Mouse (Mus musculus): ENCODE measurements around the gene Lrrc1. TPM values are rescaled to one million over a fixed set of nuclear protein-coding genes. Genes with fewer than 3 reads are reported as not detected.

Gene Lrrc1
- 5.0 and 6.6 TPM in 2 replicates for polyA plus RNA-seq (2014; fragmentation: Nextera tagmentation; extraction: Ambion mirVana)

- peak; percentile 93 for ATAC-seq (ENCODE audit: low FRiP score)
- no peak within 1 kb of the TSS; the same call in 1 of the 2 replicates for H3K27ac ChIP-seq (ENCODE audit: low read depth, low read length)
- H3K4me2 ChIP-seq, result peak within 1 kb of the TSS; percentile 96
- peak within 1 kb of the TSS; percentile 75 for H3K4me3 ChIP-seq (ENCODE audit: low read depth, low read length)
- no peaks in the 10 kb centered on the region for H3K9me3 ChIP-seq (ENCODE audit: control insufficient read depth, low read length)
- peak; percentile 99 for DNase-seq (ENCODE audit: low spot score, missing footprints)
- H3K36me3 ChIP-seq (ENCODE audit: control insufficient read depth, insufficient read depth, low read length), result no peaks in the 10 kb centered on the region
- under 1% methylated on average over 80 of the region's 88 CpGs for WGBS
- H3K9ac ChIP-seq (ENCODE audit: low read length), result peak within 1 kb of the TSS; percentile 77
- H3K4me1 ChIP-seq (ENCODE audit: control insufficient read depth, insufficient read depth, low read length), result peaks cover 12% of the 10 kb centered on the region; the same call in 1 of the 2 replicates
- no peaks in the 10 kb centered on the region; the same call in 1 of the 2 replicates for H3K27me3 ChIP-seq (ENCODE audit: control insufficient read depth, insufficient read depth, low read length)
Observed at GRCm38 (mm10) chr9:77544354-77545067, at the start of gene Lrrc1. TSS of gene Lrrc1 (minus strand) at chr9:77544870.

- Histone ChIP-seq H3K9ac (ENCODE audit: low read length) (no peak overlapping the region), H3K4me1 (ENCODE audit: control insufficient read depth, insufficient read depth, low read length) (peaks cover 3% of the 10 kb centered on the region), H3K36me3 (ENCODE audit: control insufficient read depth, insufficient read depth, low read length) (no peaks in the 10 kb centered on the region), H3K4me3 (ENCODE audit: low read depth, low read length) (no peak overlapping the region), H3K4me2 (no peak overlapping the region), H3K27me3 (ENCODE audit: control insufficient read depth, insufficient read depth, low read length) (no peaks in the 10 kb centered on the region), H3K27ac (ENCODE audit: low read depth, low read length) (no peak overlapping the region), H3K9me3 (ENCODE audit: control insufficient read depth, low read length) (no peaks in the 10 kb centered on the region)
- DNase-seq (ENCODE audit: low spot score, missing footprints) (no peak), ATAC-seq (ENCODE audit: low FRiP score) (no peak)
- 46% methylated on average over 4 of the region's 4 CpGs for WGBS
Observed at GRCm38 (mm10) chr9:77592423-77592822, 47.8 kb upstream of the Lrrc1 start.

- Histone ChIP-seq H3K36me3 (ENCODE audit: control insufficient read depth, insufficient read depth, low read length) (no peaks in the 10 kb centered on the region), H3K4me2 (no peak overlapping the region), H3K4me1 (ENCODE audit: control insufficient read depth, insufficient read depth, low read length) (peaks cover 1% of the 10 kb centered on the region), H3K27ac (ENCODE audit: low read depth, low read length) (no peak overlapping the region), H3K4me3 (ENCODE audit: low read depth, low read length) (no peak overlapping the region), H3K9me3 (ENCODE audit: control insufficient read depth, low read length) (no peaks in the 10 kb centered on the region), H3K9ac (ENCODE audit: low read length) (no peak overlapping the region), H3K27me3 (ENCODE audit: control insufficient read depth, insufficient read depth, low read length) (no peaks in the 10 kb centered on the region)
- WGBS, result 28% methylated on average over 2 of the region's 2 CpGs
- no peak for DNase-seq (ENCODE audit: low spot score, missing footprints)
- ATAC-seq (ENCODE audit: low FRiP score), result no peak
Observed at GRCm38 (mm10) chr9:77589496-77589895, 44.8 kb upstream of the Lrrc1 start.

GRCm38 (mm10) chr9:77587616-77588015 is 42.9 kb upstream of the Lrrc1 start:
- H3K9ac ChIP-seq (ENCODE audit: low read length), result no peak overlapping the region
- no peak overlapping the region for H3K4me2 ChIP-seq
- no peaks in the 10 kb centered on the region for H3K36me3 ChIP-seq (ENCODE audit: control insufficient read depth, insufficient read depth, low read length)
- no peaks in the 10 kb centered on the region for H3K9me3 ChIP-seq (ENCODE audit: control insufficient read depth, low read length)
- DNase-seq (ENCODE audit: low spot score, missing footprints) (no peak), ATAC-seq (ENCODE audit: low FRiP score) (no peak)
- no peak overlapping the region for H3K4me3 ChIP-seq (ENCODE audit: low read depth, low read length)
- no peaks in the 10 kb centered on the region for H3K27me3 ChIP-seq (ENCODE audit: control insufficient read depth, insufficient read depth, low read length)
- 72% methylated on average over 7 of the region's 7 CpGs for WGBS
- H3K4me1 ChIP-seq (ENCODE audit: control insufficient read depth, insufficient read depth, low read length), result no peaks in the 10 kb centered on the region; the same call in 1 of the 2 replicates
- H3K27ac ChIP-seq (ENCODE audit: low read depth, low read length), result no peak overlapping the region

GRCm38 (mm10) chr9:77586806-77587591 is 42.3 kb upstream of the Lrrc1 start:
- no peaks in the 10 kb centered on the region for H3K27me3 ChIP-seq (ENCODE audit: control insufficient read depth, insufficient read depth, low read length)
- H3K36me3 ChIP-seq (ENCODE audit: control insufficient read depth, insufficient read depth, low read length), result no peaks in the 10 kb centered on the region
- DNase-seq (ENCODE audit: low spot score, missing footprints) (no peak), ATAC-seq (ENCODE audit: low FRiP score) (no peak)
- no peak overlapping the region for H3K4me2 ChIP-seq
- H3K9ac ChIP-seq (ENCODE audit: low read length), result no peak overlapping the region
- no peak overlapping the region for H3K27ac ChIP-seq (ENCODE audit: low read depth, low read length)
- no peaks in the 10 kb centered on the region; the same call in 1 of the 2 replicates for H3K4me1 ChIP-seq (ENCODE audit: control insufficient read depth, insufficient read depth, low read length)
- H3K9me3 ChIP-seq (ENCODE audit: control insufficient read depth, low read length), result no peaks in the 10 kb centered on the region
- H3K4me3 ChIP-seq (ENCODE audit: low read depth, low read length), result no peak overlapping the region
- 52% methylated on average over 6 of the region's 6 CpGs for WGBS

GRCm38 (mm10) chr9:77584746-77585145 is 40.1 kb upstream of the Lrrc1 start:
- no peaks in the 10 kb centered on the region for H3K36me3 ChIP-seq (ENCODE audit: control insufficient read depth, insufficient read depth, low read length)
- no peaks in the 10 kb centered on the region for H3K9me3 ChIP-seq (ENCODE audit: control insufficient read depth, low read length)
- no peak overlapping the region for H3K4me2 ChIP-seq
- DNase-seq (ENCODE audit: low spot score, missing footprints) (no peak), ATAC-seq (ENCODE audit: low FRiP score) (no peak)
- H3K27ac ChIP-seq (ENCODE audit: low read depth, low read length), result no peak overlapping the region
- H3K4me3 ChIP-seq (ENCODE audit: low read depth, low read length), result no peak overlapping the region
- H3K27me3 ChIP-seq (ENCODE audit: control insufficient read depth, insufficient read depth, low read length), result no peaks in the 10 kb centered on the region
- 92% methylated on average over 6 of the region's 6 CpGs for WGBS
- no peak overlapping the region for H3K9ac ChIP-seq (ENCODE audit: low read length)
- no peaks in the 10 kb centered on the region; the same call in 1 of the 2 replicates for H3K4me1 ChIP-seq (ENCODE audit: control insufficient read depth, insufficient read depth, low read length)

GRCm38 (mm10) chr9:77583302-77583701 is 38.6 kb upstream of the Lrrc1 start:
- H3K4me2 ChIP-seq, result no peak overlapping the region
- no peak overlapping the region for H3K9ac ChIP-seq (ENCODE audit: low read length)
- H3K27me3 ChIP-seq (ENCODE audit: control insufficient read depth, insufficient read depth, low read length), result no peaks in the 10 kb centered on the region
- H3K4me3 ChIP-seq (ENCODE audit: low read depth, low read length), result no peak overlapping the region
- no peaks in the 10 kb centered on the region for H3K9me3 ChIP-seq (ENCODE audit: control insufficient read depth, low read length)
- DNase-seq (ENCODE audit: low spot score, missing footprints) (no peak), ATAC-seq (ENCODE audit: low FRiP score) (no peak)
- H3K27ac ChIP-seq (ENCODE audit: low read depth, low read length), result no peak overlapping the region
- WGBS, result 70% methylated on average over 2 of the region's 2 CpGs
- no peaks in the 10 kb centered on the region for H3K4me1 ChIP-seq (ENCODE audit: control insufficient read depth, insufficient read depth, low read length)
- no peaks in the 10 kb centered on the region for H3K36me3 ChIP-seq (ENCODE audit: control insufficient read depth, insufficient read depth, low read length)

- H3K4me1 ChIP-seq (ENCODE audit: control insufficient read depth, insufficient read depth, low read length), result no peaks in the 10 kb centered on the region
- WGBS, result 73% methylated on average over 3 of the region's 3 CpGs
- no peaks in the 10 kb centered on the region for H3K36me3 ChIP-seq (ENCODE audit: control insufficient read depth, insufficient read depth, low read length)
- no peaks in the 10 kb centered on the region for H3K27me3 ChIP-seq (ENCODE audit: control insufficient read depth, insufficient read depth, low read length)
- H3K27ac ChIP-seq (ENCODE audit: low read depth, low read length), result no peak overlapping the region
- no peak overlapping the region for H3K4me2 ChIP-seq
- no peak for ATAC-seq (ENCODE audit: low FRiP score)
- no peak overlapping the region for H3K9ac ChIP-seq (ENCODE audit: low read length)
- H3K4me3 ChIP-seq (ENCODE audit: low read depth, low read length), result no peak overlapping the region
- no peaks in the 10 kb centered on the region for H3K9me3 ChIP-seq (ENCODE audit: control insufficient read depth, low read length)
- no peak for DNase-seq (ENCODE audit: low spot score, missing footprints)
Observed at GRCm38 (mm10) chr9:77579827-77580226, 35.2 kb upstream of the Lrrc1 start.

- WGBS, result 94% methylated on average over 8 of the region's 8 CpGs
- H3K27me3 ChIP-seq (ENCODE audit: control insufficient read depth, insufficient read depth, low read length), result no peaks in the 10 kb centered on the region
- no peak overlapping the region for H3K27ac ChIP-seq (ENCODE audit: low read depth, low read length)
- no peak for DNase-seq (ENCODE audit: low spot score, missing footprints)
- no peak overlapping the region for H3K9ac ChIP-seq (ENCODE audit: low read length)
- H3K4me3 ChIP-seq (ENCODE audit: low read depth, low read length), result no peak overlapping the region
- no peaks in the 10 kb centered on the region for H3K9me3 ChIP-seq (ENCODE audit: control insufficient read depth, low read length)
- H3K4me1 ChIP-seq (ENCODE audit: control insufficient read depth, insufficient read depth, low read length), result no peaks in the 10 kb centered on the region
- no peak overlapping the region for H3K4me2 ChIP-seq
- ATAC-seq (ENCODE audit: low FRiP score), result no peak
- H3K36me3 ChIP-seq (ENCODE audit: control insufficient read depth, insufficient read depth, low read length), result no peaks in the 10 kb centered on the region
Observed at GRCm38 (mm10) chr9:77577931-77578330, 33.3 kb upstream of the Lrrc1 start.

Measured in midbrain, embryonic 11.5 days (tissue).